Mouse (Mus musculus) left cerebral cortex, adult 11 months (tissue): ENCODE data around the gene Ttll7.

ENCODE experiments used
- DNase-seq: peaks from one replicate; pipeline ENCODE4 v3.0.0; 2022; ENCODE audit warnings: low spot score

The Ttll7 gene

DNA sequence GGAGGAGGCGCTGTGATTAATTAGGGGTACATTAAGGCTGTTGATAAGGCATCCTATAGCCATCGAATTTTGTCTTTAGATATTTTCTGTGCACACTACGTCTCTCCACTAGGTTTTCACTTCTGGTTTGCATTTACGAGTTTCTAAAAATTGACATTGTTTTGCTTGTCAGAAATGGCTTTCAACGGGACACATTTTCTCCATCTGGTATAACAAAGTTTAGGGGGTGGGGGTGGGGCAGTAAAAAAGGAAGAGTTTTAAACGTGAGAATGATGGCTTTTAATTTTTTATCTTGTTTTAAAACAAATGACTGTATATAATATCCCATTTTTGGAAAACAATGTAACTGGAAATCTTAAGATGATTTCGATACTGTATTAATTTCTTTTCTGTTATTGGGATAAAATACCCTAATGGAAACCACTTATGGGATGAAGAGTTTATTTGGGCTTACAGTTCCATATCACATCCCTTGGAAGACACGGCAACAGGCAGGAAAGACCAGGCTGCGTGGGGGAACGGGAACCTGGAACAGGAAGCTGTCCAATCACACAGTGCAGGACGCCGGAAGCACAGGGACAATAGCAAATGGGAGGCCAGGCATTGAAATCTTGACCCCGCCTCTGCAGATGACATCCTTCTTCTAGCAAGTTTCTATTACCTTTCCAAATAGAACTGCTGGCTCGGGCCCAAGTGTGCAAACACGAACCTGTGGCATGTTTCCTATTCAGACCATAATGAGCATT, 142.7 kb downstream of the Ttll7 start:
- no peak for DNase-seq

DNA sequence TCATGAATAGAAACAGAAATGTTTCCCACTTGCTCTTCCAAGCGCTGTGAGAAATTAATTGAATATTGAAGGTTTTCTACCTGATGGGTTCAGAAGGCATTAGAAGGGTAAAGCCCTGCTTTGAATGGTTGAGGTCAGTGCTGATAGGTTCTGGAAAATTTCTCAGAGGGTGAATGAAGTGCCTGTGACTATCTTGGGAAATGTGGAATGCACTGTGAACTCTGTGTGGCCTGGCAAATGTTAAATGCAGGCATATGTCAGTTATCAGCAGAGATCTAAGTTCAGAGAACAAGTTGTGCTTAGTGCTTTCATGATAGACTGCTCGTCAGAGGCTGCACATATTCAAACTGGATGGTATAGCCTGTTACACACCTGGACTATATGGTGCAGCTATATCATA, 147.0 kb downstream of the Ttll7 start:
- no peak for DNase-seq

DNA sequence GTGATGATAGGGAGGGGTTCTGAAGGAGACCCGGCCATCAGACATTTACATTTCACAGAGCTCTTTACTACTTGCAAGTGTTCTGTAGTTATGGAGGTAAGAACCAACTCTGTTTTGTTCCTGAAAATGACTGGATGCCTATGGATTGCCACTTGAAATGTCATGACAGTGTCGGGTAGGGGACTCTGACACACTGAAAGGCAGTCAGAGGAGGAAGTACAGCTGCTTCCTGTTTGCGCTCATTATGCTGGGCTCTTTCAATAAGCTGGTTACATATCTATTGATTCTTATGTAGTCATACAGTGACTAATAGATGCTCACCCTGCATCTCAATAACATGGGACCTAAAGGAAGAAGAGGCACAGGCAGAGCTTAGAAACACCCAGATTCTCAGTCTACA, 148.8 kb downstream of the Ttll7 start:
- no peak for DNase-seq

- DNase-seq = no peak
Measured at GRCm38 (mm10) chr3:147001557-147001956, 149.4 kb downstream of the Ttll7 start.

DNA sequence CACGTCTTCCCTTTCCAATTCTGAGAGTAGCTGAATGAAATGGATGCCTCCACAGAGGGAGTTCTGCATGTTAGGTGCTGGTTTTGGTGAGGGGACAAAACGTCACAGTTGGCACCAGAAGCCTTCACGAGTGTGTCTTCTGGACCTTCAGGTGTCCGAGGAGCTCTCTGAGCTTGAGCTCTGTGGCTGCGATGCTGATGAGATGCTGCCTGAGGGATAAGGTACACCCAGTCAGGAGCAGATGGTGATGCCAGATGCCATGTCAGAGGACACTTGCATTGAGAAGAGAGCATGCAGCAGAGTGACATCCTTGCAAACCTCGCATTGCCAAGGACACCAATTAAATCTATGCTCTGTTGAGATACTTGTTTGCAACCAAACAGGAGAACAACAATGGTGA, 164.3 kb downstream of the Ttll7 start:
- no peak for DNase-seq

DNA sequence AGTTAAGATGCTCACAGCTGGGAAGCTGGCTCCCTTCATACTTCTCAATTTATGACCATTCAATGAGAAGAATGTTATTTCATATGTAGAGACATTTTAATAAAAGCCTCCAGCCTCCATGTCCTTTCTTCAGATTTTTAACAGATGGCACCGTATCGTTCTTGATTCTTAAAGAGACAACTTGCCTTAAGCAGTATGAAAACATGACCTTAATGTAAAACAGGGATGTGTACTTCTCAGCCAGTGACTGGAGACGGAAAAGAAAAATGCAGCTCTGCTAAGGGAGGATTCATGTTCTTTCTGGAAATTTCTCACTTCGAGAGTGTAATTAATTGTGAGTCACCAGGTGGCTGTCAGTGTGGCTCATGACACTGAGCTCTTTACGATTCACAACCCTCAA, 167.3 kb downstream of the Ttll7 start:
- no peak for DNase-seq

- DNase-seq = no peak
Measured at GRCm38 (mm10) chr3:147026248-147026647, 174.1 kb downstream of the Ttll7 start.

- no peak for DNase-seq
Measured at GRCm38 (mm10) chr3:147028382-147028781, 176.2 kb downstream of the Ttll7 start.

DNA sequence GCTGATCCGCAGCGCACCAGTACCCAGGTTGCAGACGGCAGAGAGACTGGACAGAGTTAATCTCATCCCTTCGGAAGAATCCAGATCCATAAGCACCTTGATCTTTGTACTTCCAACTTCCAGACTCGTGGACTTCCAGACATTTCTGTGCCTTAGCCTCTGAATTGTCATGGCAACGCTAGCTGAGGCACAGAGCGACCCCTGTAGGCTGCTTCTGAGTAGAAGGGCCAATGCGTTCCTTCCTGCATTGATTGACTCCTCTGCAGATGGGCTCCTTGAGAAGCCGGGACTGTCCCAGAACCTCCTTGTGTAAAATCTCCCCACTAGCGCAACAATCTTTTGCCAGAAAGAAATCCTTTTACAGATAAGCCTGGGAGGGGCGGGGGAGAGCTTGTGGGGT, 177.6 kb downstream of the Ttll7 start:
- no peak for DNase-seq

DNA sequence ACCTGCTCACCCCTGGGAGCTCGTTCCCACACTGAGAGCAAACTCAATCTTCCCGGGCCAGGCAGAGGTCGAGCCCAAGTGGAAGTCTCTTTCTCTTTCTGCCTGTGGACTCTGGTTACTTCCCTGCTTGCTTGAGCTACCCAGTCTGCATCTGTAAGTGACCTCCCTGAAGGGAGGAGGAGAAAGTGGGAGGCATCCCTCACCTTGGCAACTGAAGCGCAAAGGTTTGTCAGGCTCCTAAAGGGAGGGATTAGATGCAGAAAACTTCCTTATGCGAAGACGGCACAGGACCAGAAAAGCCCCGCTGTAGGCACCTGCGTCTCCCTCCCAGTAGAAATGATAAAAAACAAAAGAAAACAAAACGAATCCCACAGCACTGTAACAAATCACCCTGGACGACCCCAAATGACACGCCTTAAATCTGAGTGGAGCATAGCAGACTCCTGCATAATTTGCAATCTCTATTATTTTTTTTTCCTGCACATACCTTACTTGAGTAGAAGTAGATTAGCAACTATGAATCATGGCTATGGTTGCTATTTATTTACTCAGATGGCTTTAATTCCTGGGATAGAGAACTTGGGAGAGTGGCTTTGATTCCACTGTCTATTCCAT, 178.2 kb downstream of the Ttll7 start:
- DNase-seq = no peak
